Mouse (Mus musculus): ENCODE data around the gene Mki67. TPM values are rescaled to one million over a fixed set of nuclear protein-coding genes. Genes with fewer than 3 reads are reported as not detected.

Gene Mki67
- polyA plus RNA-seq (2014; fragmentation: Illumina TruSeq; extraction: RNeasy Lipid Tissue Mini Kit (QIAGEN cat#74804); ENCODE audit: low read depth, low replicate concordance): 2.0 TPM

DNA sequence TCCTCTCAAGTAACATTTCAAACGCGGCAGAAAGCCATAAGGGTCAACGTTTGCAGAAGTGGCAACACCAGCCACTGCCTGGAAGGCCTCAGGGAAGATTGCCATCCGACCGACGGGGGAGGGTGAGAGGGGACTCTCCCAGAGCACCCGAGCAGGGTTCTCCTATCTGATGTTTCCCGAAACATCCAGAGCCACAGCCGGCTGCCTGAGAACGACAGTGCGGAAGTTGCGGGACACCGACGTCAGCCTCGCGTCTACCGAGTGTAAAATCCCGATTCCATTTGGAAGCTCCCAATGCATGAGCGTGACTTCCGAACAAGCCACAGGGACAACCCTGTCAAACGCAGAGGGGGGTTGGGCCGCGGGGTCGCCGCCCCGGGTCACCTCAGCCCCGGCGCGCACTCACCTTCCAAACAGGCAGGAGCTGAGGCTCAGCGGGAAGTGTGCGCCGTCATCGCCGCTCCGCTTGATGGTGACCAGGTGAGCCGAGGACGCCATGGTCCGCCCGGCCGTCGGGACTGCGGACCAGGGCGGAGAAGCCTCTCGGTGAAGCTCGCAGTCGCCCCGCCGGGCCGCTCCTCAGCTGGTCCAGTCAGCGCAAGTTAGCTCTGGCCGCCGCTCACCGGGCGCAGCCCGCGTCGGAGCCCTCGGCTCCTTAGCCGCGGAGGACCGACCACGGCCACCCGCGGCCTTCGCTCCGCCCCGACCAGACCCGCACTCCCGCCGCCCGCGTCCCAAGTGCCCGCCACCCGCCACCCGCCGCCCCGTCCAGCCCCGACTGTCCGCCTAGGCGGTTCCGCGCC is at the start of gene Mki67:
Mki67 (minus strand) TSS at position 720 of the 803 bp plus-strand sequence.

Other genes with a start within 250 kb of the Mki67 start
- 2.2 TPM for gene Clrn3, start 187.7 kb downstream of the Mki67 start, polyA plus RNA-seq (2014; fragmentation: Illumina TruSeq; extraction: RNeasy Lipid Tissue Mini Kit (QIAGEN cat#74804); ENCODE audit: low read depth, low replicate concordance)
- 13.7 TPM for gene Ptpre, start 178.9 kb downstream of the Mki67 start, polyA plus RNA-seq (2014; fragmentation: Illumina TruSeq; extraction: RNeasy Lipid Tissue Mini Kit (QIAGEN cat#74804); ENCODE audit: low read depth, low replicate concordance)